Mouse (Mus musculus) heart, postnatal 14 days (tissue): ENCODE measurements at regions not wholly inside any gene's neighbourhood (a gene's known extent, or its start where the extent isn't known, plus 50 kb on each side); places are given as distances from the start of the nearest gene placed in this dataset.
"Not testable (repeated sequence)": the region's sequence is repeated elsewhere in the genome, so short reads cannot be mapped to it uniquely, and the experiment has no call there.

Experiments
- DNase-seq, 2 experiments: peaks; one replicate each; pipeline ENCODE4 v3.0.0; 2021 to 2022
- intact Hi-C: fragments of 180-260 bp; cut with DNase I; formaldehyde crosslinking; loops from one replicate; pipeline ENCODE4 v1.15.1; 2025

DNA sequence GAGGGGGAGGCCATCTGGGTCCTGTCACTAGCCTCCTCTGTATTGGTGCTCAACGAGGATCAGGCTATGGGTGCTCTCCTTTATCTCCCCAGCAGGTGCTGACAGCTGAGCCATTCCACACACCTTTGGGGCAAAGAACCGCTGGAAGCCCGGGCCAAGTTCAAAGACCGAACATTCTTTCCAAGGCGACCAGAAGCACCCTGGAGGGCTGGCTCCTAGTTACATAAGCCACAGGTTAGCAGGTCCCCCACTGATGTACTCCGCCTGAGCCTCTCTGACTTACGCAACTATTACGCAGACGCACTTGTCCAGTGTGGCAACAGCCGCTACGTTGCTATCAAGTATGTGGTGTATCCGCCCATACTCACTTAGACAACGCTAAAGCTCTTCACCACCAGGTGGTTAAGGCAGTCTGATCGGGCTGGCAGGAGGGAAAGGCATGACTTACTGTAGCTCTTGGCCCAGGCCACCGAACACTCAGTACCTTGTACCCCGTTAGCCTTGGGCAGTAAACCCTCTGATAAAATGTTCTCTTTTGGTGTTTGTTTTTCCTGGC is 69.2 kb downstream of the Gm33543 start:
- intact Hi-C loops, result loop anchor here (2.0 to 5.0 kb wide), 3 partner anchors 51 to 215 kb away; no protein-coding TSS in a partner anchor
- peak; percentile 56 to 69 for DNase-seq

DNA sequence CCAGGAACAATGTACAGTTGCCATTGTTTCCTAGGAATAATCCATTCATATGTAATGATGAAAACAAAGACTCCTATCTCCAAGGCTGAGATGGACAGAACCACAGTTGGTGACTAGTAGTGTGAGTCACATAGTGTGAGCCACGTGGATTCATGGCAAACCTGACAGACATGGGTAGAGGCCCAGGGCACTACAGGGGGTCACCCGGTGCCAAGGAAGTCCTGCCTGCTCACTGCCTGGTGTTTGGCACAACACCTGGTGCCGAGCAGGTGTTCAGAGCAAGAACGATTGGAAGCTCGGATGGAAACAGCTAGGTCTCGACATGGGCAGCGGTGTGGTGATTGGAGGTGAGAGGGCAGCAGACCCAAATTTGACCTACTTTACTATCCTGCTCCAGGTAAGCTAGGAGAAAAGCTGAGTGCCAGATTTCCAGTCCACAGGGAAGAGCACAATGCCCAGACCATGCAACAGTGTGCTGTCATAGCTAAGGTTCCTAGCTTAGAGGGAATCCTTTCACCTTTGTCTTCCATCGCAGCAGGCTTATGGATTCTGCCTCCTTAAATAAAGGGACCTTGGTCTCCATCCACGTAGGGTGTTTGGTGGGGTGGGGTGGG is 69.8 kb downstream of the Gm33543 start:
- DNase-seq, result peak in 1 of 2 experiments; percentile 10
- intact Hi-C loops, result loop anchor here (2.0 to 5.0 kb wide), 3 partner anchors 51 to 214 kb away; no protein-coding TSS in a partner anchor

DNA sequence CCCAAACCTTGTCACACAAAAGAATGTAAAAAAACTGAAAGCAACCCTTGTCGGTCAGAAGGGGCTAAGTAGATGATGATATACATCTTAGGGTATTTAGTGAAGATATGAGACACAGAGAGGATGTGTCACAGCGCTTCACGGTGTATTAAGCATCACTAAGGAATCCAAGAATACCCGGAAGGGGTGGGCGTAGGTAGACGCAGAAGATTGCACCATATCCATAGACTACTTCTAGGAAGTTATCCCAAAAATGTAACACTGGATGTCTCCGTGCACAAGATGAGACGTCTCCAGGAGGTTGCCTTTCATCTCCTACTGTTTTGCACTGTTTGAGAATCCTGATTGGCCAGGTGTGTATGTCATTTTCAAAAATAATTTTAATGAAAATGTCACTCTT is 73.8 kb downstream of the Gm33543 start:
- no peak for DNase-seq
- intact Hi-C loops, result no loop called here

DNA sequence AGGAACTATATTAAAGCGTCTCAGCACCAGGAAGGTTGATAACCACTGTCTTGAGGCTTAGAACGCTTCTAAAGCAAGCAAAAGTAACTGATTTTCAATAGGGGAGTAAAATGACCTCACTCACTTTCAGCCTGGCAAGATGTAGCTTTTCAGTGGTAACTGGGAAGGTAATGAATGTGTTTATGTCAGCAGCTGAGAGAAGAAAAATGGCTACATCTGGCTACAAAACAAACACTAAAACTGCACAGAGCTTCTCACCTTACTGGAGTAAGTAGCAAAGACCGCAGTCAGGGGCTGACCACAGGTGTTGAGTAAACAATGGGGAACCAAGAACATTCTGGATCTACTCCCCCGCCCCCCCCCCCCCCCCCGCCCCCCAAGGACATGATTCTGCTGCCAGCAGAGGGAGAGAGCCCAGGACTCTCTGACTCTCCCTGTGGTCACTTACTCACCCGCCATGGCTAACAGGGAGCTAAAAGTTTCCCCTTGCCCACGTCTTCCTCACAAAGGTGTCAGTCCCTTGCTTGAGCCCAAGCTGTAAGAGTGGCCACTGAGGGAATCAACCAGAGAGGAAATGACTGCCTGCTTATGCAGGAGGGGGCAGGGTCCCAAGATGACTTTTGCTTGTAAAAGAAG is 75.1 kb downstream of the Gm33543 start:
- DNase-seq, result no peak
- intact Hi-C loops, result no loop called here

GRCm38 (mm10) chr10:95764129-95764528 is 78.6 kb downstream of the Gm33543 start:
- no peak for DNase-seq
- intact Hi-C loops, result no loop called here

DNA sequence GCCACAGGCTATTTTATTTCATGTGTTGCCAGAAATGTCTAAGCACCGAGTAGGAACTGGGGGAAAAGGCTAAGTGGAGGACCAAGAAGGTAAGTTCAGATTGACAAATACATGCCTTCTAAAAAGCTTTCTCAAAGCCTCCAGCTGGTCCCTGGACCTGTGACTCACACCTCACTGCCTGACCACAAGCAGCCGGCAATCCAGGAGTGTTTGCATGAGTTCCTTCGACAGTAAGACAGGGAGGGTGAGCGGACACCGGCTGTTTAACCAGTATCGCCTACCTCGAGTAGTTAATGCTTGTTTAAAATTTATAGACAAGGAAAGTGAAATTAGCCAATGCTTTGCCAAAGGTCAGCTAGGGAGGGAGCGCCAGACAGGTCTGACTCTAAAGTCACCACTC is 80.1 kb downstream of the Gm33543 start:
- DNase-seq, result no peak
- intact Hi-C loops, result no loop called here

DNA sequence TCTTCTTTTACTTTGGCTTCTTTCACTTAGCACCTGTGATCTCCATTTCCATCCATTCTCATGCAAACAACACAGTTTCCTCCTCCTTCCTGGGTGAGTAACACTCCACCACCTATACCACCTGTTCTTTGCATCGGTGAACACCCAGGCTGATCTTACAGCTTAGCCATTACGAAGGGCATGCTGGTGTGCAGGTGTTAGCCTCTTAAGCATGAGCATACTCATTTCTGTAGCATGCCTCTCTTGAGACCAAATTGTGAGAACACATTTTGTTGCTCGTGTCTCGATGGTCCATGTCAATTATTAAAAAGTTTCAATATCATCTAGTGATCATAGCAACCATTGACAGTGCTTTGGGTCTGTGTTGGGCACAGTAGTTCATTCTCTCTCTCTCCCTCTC is 80.8 kb downstream of the Gm33543 start:
- intact Hi-C loops, result no loop called here
- DNase-seq, result no peak

GRCm38 (mm10) chr10:95760121-95760870 is 82.4 kb downstream of the Gm33543 start:
- intact Hi-C loops, result no loop called here
- DNase-seq, result no peak

- intact Hi-C loops, result no loop called here
- DNase-seq, result no peak
Observed at GRCm38 (mm10) chr10:95758181-95758580, 84.5 kb downstream of the Gm33543 start.

GRCm38 (mm10) chr10:95755429-95755828 is 82.2 kb upstream of the Anapc15-ps start:
- no peak for DNase-seq
- intact Hi-C loops, result no loop called here

DNA sequence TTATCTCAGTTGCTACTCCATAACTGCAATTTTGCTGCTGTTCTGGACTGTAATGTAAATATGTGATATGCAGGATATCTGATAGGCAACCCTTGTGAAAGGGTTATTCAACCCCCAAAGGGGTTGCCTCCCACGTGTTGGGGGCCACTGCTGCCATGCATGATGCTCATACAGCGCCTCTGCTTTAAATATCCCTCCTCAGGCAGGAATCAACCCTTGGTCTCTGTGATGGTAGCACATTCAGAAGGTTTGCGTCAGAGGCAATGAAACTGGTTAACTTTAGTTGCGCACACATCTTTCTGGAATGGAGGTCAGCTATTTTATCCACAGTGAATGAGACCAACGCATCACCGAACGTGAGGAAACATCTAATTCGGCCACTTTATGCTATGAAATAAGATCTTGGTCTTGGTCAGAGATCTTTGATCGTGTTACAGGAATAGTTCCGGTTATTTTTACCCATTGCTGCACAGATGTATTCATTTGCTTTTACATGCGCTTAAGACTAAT is 80.2 kb upstream of the Anapc15-ps start:
- intact Hi-C loops, result no loop called here

DNA sequence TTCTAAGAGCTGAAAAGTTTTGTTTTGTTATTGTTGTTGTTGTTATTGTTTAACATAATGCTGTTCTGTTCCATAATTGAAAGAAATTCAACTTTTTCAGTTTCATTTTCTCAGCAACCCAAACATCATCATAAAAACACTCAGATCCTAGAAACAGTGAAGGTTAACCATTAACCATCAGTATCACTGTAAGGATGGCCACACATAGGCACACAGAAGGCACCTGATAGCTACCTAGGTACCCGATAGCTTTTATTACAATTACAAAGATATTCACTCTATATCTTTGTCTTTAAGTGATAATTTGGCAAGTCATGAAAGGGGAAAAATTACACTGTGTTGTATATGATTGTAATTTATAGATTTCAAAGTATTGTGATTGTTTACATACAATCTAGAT is 75.1 kb upstream of the Anapc15-ps start:
- no peak for DNase-seq
- intact Hi-C loops, result no loop called here

More for the DNA sequence above, 80.2 kb upstream of the Anapc15-ps start:
- no peak for DNase-seq

DNA sequence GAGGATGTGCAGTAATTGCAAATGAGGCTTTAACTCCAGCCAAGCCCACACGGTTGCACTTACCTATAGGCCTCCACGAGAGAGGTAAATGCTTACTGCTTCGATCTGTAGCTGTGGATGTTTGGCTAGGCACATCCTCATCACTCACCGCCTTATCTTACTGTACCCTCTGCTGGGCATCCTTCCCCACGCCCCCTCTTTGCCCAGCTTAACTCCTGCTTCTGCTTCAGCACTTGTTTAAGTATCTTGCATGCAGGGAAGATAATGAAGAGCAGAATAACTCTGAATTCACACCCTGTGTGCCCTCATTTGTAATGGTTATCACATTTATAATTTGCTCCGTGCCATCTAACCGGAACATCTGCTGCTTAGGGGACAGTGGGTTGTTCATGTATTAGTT is 74.7 kb upstream of the Anapc15-ps start:
- intact Hi-C loops, result no loop called here
- no peak for DNase-seq

DNA sequence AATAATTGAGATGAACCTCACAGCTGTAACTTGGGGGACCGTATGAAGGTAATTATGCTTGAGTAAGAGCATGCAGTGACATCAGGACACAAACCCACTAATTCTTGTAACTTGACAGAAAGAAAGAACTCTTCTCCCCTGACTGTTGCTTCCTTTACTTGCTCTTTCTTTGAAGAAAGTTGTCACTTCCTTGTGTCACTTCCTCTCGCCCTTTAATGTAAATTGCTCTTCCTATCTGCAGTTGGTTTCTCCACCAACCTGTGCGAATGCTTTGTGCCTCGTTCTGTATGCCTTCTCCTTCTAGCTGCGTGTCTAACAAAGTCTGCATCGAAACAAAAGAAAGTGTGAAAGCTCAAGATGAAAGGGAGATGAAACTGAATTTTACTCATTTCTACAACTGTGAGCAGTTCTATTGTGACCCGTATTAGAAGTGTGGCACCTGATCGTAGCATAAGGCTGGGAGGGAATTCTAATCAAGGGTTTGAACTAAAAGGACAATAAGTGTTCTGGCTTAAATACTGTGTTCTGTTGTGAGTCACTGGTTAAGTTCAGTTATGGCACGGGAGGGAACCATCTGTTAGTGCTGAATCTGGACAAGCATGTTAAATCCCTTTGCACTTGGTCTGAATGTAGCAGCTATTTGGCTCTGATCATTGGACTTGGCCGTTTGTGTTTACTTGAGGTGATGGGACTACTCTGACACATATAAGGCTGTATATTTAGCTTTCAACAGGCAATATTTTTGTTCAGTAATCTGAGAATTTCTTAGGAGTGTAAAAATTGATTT is 72.8 kb upstream of the Anapc15-ps start:
- no peak for DNase-seq
- intact Hi-C loops, result no loop called here

- intact Hi-C loops, result no loop called here
Observed at GRCm38 (mm10) chr10:95745254-95745653, 72.0 kb upstream of the Anapc15-ps start.

DNA sequence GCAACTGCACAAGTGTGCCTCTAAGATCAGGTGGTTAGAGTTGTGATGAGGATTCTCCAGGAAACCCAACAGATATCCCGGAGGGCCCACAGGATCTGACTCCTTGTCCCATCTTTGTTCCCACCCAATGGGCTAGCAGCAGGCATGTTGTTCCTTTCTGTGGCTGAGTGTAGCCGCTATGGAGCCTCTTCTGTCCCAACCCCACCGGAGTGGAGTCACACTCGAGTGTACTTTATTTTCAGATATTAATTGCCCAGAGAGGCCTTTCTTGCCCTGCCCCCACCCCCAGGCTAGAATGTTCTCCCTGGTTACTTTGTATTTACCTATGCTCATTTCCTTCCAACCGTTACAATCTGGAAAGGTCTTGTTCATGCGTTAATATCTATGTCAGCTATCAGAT is 70.4 kb upstream of the Anapc15-ps start:
- intact Hi-C loops, result no loop called here
- DNase-seq, result no peak

More at GRCm38 (mm10) chr10:95745254-95745653, 72.0 kb upstream of the Anapc15-ps start:
- DNase-seq, result no peak

DNA sequence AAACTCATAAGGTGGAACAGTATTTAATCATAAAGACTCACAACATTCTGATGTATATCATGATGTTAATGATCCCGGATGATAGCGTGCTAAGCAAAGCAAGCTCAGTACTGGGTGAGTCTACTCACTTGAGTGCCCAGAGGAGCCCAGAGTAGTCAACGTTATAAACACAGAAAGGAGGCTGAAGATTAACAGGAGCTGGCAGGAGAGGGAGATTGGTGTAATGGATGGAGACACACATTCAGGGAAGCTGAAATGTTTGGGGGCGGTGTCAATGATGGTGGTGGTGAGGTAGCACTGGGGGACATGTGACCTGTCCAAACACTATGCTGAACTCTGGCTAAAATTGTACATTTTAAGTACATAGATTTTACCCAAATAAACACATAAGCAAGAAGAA is 66.2 kb upstream of the Anapc15-ps start:
- intact Hi-C loops, result no loop called here
- no peak for DNase-seq

- DNase-seq, intact Hi-C loops: not testable (repeated sequence)
Observed at GRCm38 (mm10) chr10:95736743-95737142, 63.5 kb upstream of the Anapc15-ps start.

DNA sequence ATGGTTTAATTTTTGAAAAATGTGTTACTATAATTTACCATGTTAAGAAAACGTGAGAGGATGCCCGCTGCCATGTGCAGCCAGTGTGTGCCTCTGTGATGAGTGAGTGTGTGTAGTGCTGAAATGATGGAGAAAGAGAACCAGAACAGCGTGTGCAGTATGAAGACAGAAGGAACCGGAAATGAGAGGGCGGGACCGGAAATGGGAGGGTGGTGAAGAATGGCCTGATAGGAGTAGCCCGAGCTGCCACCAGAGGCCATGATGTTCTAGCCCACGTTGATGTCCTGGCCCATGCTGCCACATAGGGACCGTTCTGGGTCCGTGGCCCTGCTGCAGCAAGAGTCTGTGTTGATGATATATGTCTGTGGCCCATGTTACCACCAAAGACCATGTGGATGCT is 57.8 kb upstream of the Anapc15-ps start:
- no peak for DNase-seq
- intact Hi-C loops, result no loop called here

DNA sequence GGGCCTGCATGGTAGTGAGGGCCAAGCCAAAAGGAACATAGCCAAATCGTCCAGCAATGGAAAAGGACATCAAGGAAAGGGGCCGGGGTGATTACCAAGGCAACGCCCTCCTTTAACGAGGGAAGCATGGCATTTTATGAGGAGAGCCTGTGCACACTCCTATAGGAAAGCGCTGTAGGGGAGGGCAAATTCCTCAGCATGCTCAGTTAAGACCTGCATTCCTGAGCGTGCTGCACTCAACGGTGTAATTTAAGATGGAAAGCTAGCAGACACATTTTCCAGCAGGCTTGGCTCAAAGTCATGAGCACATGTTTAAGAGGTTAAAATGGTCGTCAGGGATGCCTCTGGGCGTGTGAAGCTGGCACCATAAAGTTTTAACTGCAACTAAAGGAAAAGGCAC is 56.6 kb upstream of the Anapc15-ps start:
- intact Hi-C loops, result no loop called here

More for the DNA sequence above, 56.6 kb upstream of the Anapc15-ps start:
- DNase-seq, result no peak
